Mouse (Mus musculus): Measurements from ENCODE around the gene Sufu. TPM values are rescaled to one million over a fixed set of nuclear protein-coding genes. Genes with fewer than 3 reads are reported as not detected.
A peak's percentile ranks its signal among the peaks of the same experiment; 100 is the strongest.

The Sufu gene
- polyA plus RNA-seq, 1 experiment from 2014 or later: 30.3 TPM

- DNase-seq (ENCODE audit: low spot score) (no peak), ATAC-seq (replicated peaks; ENCODE audit: low FRiP score, low TSS enrichment, low read depth) (no peak)
- no peak overlapping the region for H3K4me3 ChIP-seq (ENCODE audit: low read depth, low read length)
- peaks cover 39% of the 10 kb centered on the region for H3K36me3 ChIP-seq (ENCODE audit: control insufficient read depth, insufficient read depth, low read length)
- 78% methylated on average over 5 of the region's 5 CpGs for WGBS
- no peak overlapping the region for H3K4me2 ChIP-seq (ENCODE audit: low read length)
- H3K9me3 ChIP-seq (ENCODE audit: control insufficient read depth, low read length): no peaks in the 10 kb centered on the region
- H3K4me1 ChIP-seq (replicated peaks; ENCODE audit: control insufficient read depth, insufficient read depth, low read length): peaks cover 23% of the 10 kb centered on the region
- no peak overlapping the region for H3K9ac ChIP-seq (ENCODE audit: low read length)
- peak overlapping the region; percentile 78; the same call in 1 of the 2 replicates for H3K27ac ChIP-seq (ENCODE audit: low read depth)
- no peaks in the 10 kb centered on the region for H3K27me3 ChIP-seq (replicated peaks; ENCODE audit: control insufficient read depth, insufficient read depth, low read length)
These were observed 59.5 kb downstream of the Sufu start for GRCm38 (mm10) chr19:46456018-46456735.

GRCm38 (mm10) chr19:46457798-46458197 lies 61.1 kb downstream of the Sufu start:
- H3K4me1 ChIP-seq (replicated peaks; ENCODE audit: control insufficient read depth, insufficient read depth, low read length): peaks cover 23% of the 10 kb centered on the region
- ATAC-seq (replicated peaks; ENCODE audit: low FRiP score, low TSS enrichment, low read depth) (no peak), DNase-seq (ENCODE audit: low spot score) (no peak)
- WGBS: 80% methylated on average over 5 of the region's 5 CpGs
- H3K9me3 ChIP-seq (ENCODE audit: control insufficient read depth, low read length): no peaks in the 10 kb centered on the region
- no peak overlapping the region for H3K4me3 ChIP-seq (ENCODE audit: low read depth, low read length)
- H3K27me3 ChIP-seq (replicated peaks; ENCODE audit: control insufficient read depth, insufficient read depth, low read length): no peaks in the 10 kb centered on the region
- H3K4me2 ChIP-seq (ENCODE audit: low read length): no peak overlapping the region
- H3K9ac ChIP-seq (ENCODE audit: low read length): no peak overlapping the region
- no peak overlapping the region for H3K27ac ChIP-seq (ENCODE audit: low read depth)
- peaks cover 41% of the 10 kb centered on the region for H3K36me3 ChIP-seq (ENCODE audit: control insufficient read depth, insufficient read depth, low read length)

- ATAC-seq (replicated peaks; ENCODE audit: low FRiP score, low TSS enrichment, low read depth) (no peak), DNase-seq (ENCODE audit: low spot score) (no peak)
- Histone ChIP-seq H3K9me3 (ENCODE audit: control insufficient read depth, low read length) (no peaks in the 10 kb centered on the region), H3K4me3 (ENCODE audit: low read depth, low read length) (no peak overlapping the region), H3K27ac (ENCODE audit: low read depth) (no peak overlapping the region), H3K4me2 (ENCODE audit: low read length) (no peak overlapping the region), H3K27me3 (replicated peaks; ENCODE audit: control insufficient read depth, insufficient read depth, low read length) (no peaks in the 10 kb centered on the region), H3K4me1 (replicated peaks; ENCODE audit: control insufficient read depth, insufficient read depth, low read length) (peaks cover 14% of the 10 kb centered on the region), H3K36me3 (ENCODE audit: control insufficient read depth, insufficient read depth, low read length) (peaks cover 39% of the 10 kb centered on the region), H3K9ac (ENCODE audit: low read length) (no peak overlapping the region)
- 71% methylated on average over 10 of the region's 10 CpGs for WGBS
These were observed 62.6 kb downstream of the Sufu start for GRCm38 (mm10) chr19:46459256-46459655.

- DNase-seq (ENCODE audit: low spot score) (no peak), ATAC-seq (replicated peaks; ENCODE audit: low FRiP score, low TSS enrichment, low read depth) (no peak)
- H3K4me2 ChIP-seq (ENCODE audit: low read length): no peak overlapping the region
- no peak overlapping the region for H3K9ac ChIP-seq (ENCODE audit: low read length)
- 83% methylated on average over 2 of the region's 2 CpGs for WGBS
- H3K9me3 ChIP-seq (ENCODE audit: control insufficient read depth, low read length): no peaks in the 10 kb centered on the region
- H3K4me1 ChIP-seq (replicated peaks; ENCODE audit: control insufficient read depth, insufficient read depth, low read length): peaks cover 7% of the 10 kb centered on the region
- no peak overlapping the region for H3K4me3 ChIP-seq (ENCODE audit: low read depth, low read length)
- H3K27me3 ChIP-seq (replicated peaks; ENCODE audit: control insufficient read depth, insufficient read depth, low read length): no peaks in the 10 kb centered on the region
- H3K27ac ChIP-seq (ENCODE audit: low read depth): no peak overlapping the region
- peaks cover 39% of the 10 kb centered on the region for H3K36me3 ChIP-seq (ENCODE audit: control insufficient read depth, insufficient read depth, low read length)
These were observed 63.2 kb downstream of the Sufu start for GRCm38 (mm10) chr19:46459889-46460288.

- Histone ChIP-seq H3K4me2 (ENCODE audit: low read length) (no peak overlapping the region), H3K27ac (ENCODE audit: low read depth) (no peak overlapping the region), H3K27me3 (replicated peaks; ENCODE audit: control insufficient read depth, insufficient read depth, low read length) (no peaks in the 10 kb centered on the region), H3K9ac (ENCODE audit: low read length) (no peak overlapping the region), H3K36me3 (ENCODE audit: control insufficient read depth, insufficient read depth, low read length) (peaks cover 31% of the 10 kb centered on the region), H3K9me3 (ENCODE audit: control insufficient read depth, low read length) (no peaks in the 10 kb centered on the region), H3K4me3 (ENCODE audit: low read depth, low read length) (no peak overlapping the region), H3K4me1 (replicated peaks; ENCODE audit: control insufficient read depth, insufficient read depth, low read length) (peaks cover 5% of the 10 kb centered on the region; the same call in 1 of the 2 replicates)
- DNase-seq (ENCODE audit: low spot score) (no peak), ATAC-seq (replicated peaks; ENCODE audit: low FRiP score, low TSS enrichment, low read depth) (0 out of 2 replicates have a peak, but pooled peaks have one; percentile 33)
- WGBS: 58% methylated on average over 3 of the region's 3 CpGs
These were observed 65.9 kb downstream of the Sufu start for GRCm38 (mm10) chr19:46462574-46462973.

GRCm38 (mm10) chr19:46463446-46463845 lies 66.8 kb downstream of the Sufu start:
- WGBS: 97% methylated on average over 4 of the region's 4 CpGs
- Histone ChIP-seq H3K27me3 (replicated peaks; ENCODE audit: control insufficient read depth, insufficient read depth, low read length) (no peaks in the 10 kb centered on the region), H3K9ac (ENCODE audit: low read length) (no peak overlapping the region), H3K4me1 (replicated peaks; ENCODE audit: control insufficient read depth, insufficient read depth, low read length) (peaks cover 5% of the 10 kb centered on the region; the same call in 1 of the 2 replicates), H3K4me2 (ENCODE audit: low read length) (no peak overlapping the region), H3K36me3 (ENCODE audit: control insufficient read depth, insufficient read depth, low read length) (peaks cover 37% of the 10 kb centered on the region), H3K27ac (ENCODE audit: low read depth) (no peak overlapping the region), H3K4me3 (ENCODE audit: low read depth, low read length) (no peak overlapping the region), H3K9me3 (ENCODE audit: control insufficient read depth, low read length) (no peaks in the 10 kb centered on the region)
- DNase-seq (ENCODE audit: low spot score) (no peak), ATAC-seq (replicated peaks; ENCODE audit: low FRiP score, low TSS enrichment, low read depth) (no peak)

- Histone ChIP-seq H3K4me2 (ENCODE audit: low read length) (no peak overlapping the region), H3K4me1 (replicated peaks; ENCODE audit: control insufficient read depth, insufficient read depth, low read length) (peaks cover 19% of the 10 kb centered on the region), H3K9ac (ENCODE audit: low read length) (no peak overlapping the region), H3K9me3 (ENCODE audit: control insufficient read depth, low read length) (no peaks in the 10 kb centered on the region), H3K36me3 (ENCODE audit: control insufficient read depth, insufficient read depth, low read length) (peaks cover 23% of the 10 kb centered on the region), H3K4me3 (ENCODE audit: low read depth, low read length) (no peak overlapping the region), H3K27me3 (replicated peaks; ENCODE audit: control insufficient read depth, insufficient read depth, low read length) (no peaks in the 10 kb centered on the region), H3K27ac (ENCODE audit: low read depth) (no peak overlapping the region)
- DNase-seq (ENCODE audit: low spot score) (no peak), ATAC-seq (replicated peaks; ENCODE audit: low FRiP score, low TSS enrichment, low read depth) (no peak)
- 66% methylated on average over 6 of the region's 6 CpGs for WGBS
These were observed 69.5 kb downstream of the Sufu start for GRCm38 (mm10) chr19:46466160-46466559.

- no peaks in the 10 kb centered on the region for H3K9me3 ChIP-seq (ENCODE audit: control insufficient read depth, low read length)
- H3K9ac ChIP-seq (ENCODE audit: low read length): no peak overlapping the region
- DNase-seq (ENCODE audit: low spot score): no peak
- H3K27ac ChIP-seq (ENCODE audit: low read depth): no peak overlapping the region
- no peak overlapping the region for H3K4me3 ChIP-seq (ENCODE audit: low read depth, low read length)
- no peak for ATAC-seq (replicated peaks; ENCODE audit: low FRiP score, low TSS enrichment, low read depth)
- no peak overlapping the region for H3K4me2 ChIP-seq (ENCODE audit: low read length)
- peaks cover 28% of the 10 kb centered on the region for H3K4me1 ChIP-seq (replicated peaks; ENCODE audit: control insufficient read depth, insufficient read depth, low read length)
- peaks cover 18% of the 10 kb centered on the region; the same call in 1 of the 2 replicates for H3K36me3 ChIP-seq (ENCODE audit: control insufficient read depth, insufficient read depth, low read length)
- no peaks in the 10 kb centered on the region for H3K27me3 ChIP-seq (replicated peaks; ENCODE audit: control insufficient read depth, insufficient read depth, low read length)
- 73% methylated on average over 3 of the region's 3 CpGs for WGBS
These were observed 70.4 kb downstream of the Sufu start for GRCm38 (mm10) chr19:46467051-46467503.
